Mouse (Mus musculus) neural tube, embryonic 11.5 days (tissue): ENCODE results near the gene Ano4. TPM values are rescaled to one million over a fixed set of nuclear protein-coding genes. Genes with fewer than 3 reads are reported as not detected.

ENCODE experiments used
- ATAC-seq: fragments of 200-750 bp; cut with Nextera tagmentation; 2 replicates; pipeline ENCODE4 v1.8.0; 2017; ENCODE audit warnings: moderate number of reproducible peaks, mild to moderate bottlenecking, moderate TSS enrichment, moderate library complexity; ENCODE audit not compliant: insufficient read depth, low FRiP score, low TSS enrichment
- DNase-seq: peaks from one replicate; pipeline ENCODE4 v3.0.0-alpha.2; 2015; ENCODE audit warnings: low spot score
- H3K27ac ChIP-seq: fragments of 300-500 bp; sonication (generic); 2 replicates; pipeline ENCODE4 v1.5.1; 2014; ENCODE audit warnings: low read depth, mild to moderate bottlenecking, low read length
- H3K27me3 ChIP-seq: fragments of 300-500 bp; sonication (generic); 2 replicates; pipeline ENCODE4 v1.6.1; 2014; ENCODE audit warnings: mild to moderate bottlenecking, low read length, mixed read lengths; ENCODE audit not compliant: control insufficient read depth, insufficient read depth
- H3K36me3 ChIP-seq: fragments of 300-500 bp; sonication (generic); 2 replicates; pipeline ENCODE4 v1.6.1; 2014; ENCODE audit warnings: mild to moderate bottlenecking, low read length, moderate library complexity, mixed read lengths; ENCODE audit not compliant: control insufficient read depth, insufficient read depth
- H3K4me1 ChIP-seq: fragments of 300-500 bp; sonication (generic); 2 replicates; pipeline ENCODE4 v1.6.1; 2014; ENCODE audit warnings: low read length, mixed read lengths; ENCODE audit not compliant: control insufficient read depth, insufficient read depth
- H3K4me2 ChIP-seq: fragments of 300-500 bp; sonication (generic); 2 replicates; pipeline ENCODE4 v1.6.1; 2014; ENCODE audit warnings: low read depth, mild to moderate bottlenecking, moderate library complexity
- H3K4me3 ChIP-seq: fragments of 300-500 bp; sonication (generic); 2 replicates; pipeline ENCODE4 v1.5.1; 2014; ENCODE audit warnings: low read depth, low read length
- H3K9ac ChIP-seq: fragments of 300-500 bp; sonication (generic); 2 replicates; pipeline ENCODE4 v1.6.1; 2014; ENCODE audit warnings: mild to moderate bottlenecking, low read length
- H3K9me3 ChIP-seq: fragments of 300-500 bp; sonication (generic); 2 replicates; pipeline ENCODE4 v1.6.1; 2016; ENCODE audit warnings: low read length; ENCODE audit not compliant: control insufficient read depth
- WGBS: fragments of 180-500 bp; shearing (Covaris S2); extraction: QIAGEN DNeasy Blood & Tissue Kit; methylation state at CpG from one replicate; pipeline ENCODE4 v1.1.7; 2014; 5-methylcytosine and 5-hydroxymethylcytosine counted together
- polyA plus RNA-seq: library from polyadenylated mRNA; unstranded; fragments of >200 nt; fragmentation: Nextera tagmentation; extraction: Ambion mirVana; gene quantifications from 2 replicates; pipeline ENCODE4 v1.2.1, GENCODE M21; 2014

Gene Ano4
- polyA plus RNA-seq, 1 experiment from 2014 or later = 1.4 TPM

DNA sequence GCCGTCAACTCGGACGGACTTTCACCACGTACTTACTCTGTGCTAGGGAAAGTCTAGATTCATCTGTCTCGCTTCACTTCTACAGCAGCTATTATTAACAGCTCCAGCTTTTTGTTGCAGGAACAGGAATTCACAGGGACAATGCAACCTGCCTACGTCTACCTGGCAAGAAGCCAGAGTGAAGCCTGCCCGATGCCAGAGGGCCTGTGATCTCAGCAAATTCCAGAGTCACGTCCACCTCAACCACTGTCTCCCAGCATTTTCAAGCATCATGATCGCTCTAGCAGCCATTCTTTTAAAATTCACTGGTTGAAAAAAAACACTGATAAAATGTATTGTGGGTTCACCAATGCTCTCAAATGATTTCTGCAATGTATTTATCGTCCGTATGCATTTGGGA lies 6.9 kb upstream of the Ano4 start:
- no peak for ATAC-seq

DNA sequence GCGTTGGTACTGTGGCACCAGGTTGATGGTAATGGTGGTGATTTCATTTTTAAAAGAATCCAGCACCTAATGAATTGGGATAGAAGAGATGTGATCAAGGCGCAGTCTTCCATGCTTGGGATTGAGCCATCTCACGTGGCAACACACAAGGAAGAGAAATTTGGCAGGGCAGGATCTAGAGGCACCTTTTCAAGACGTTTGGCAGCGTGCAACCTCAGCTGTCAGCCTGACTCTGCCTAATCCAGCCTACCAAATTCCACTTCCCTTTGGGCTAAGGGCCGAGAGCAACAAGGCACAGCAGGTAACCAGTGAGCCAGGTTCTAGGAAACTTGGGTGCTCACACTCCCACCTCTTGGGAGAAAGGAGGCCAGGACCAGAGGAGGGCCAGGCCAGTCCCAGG lies 1.0 kb upstream of the Ano4 start:
- WGBS = 66% methylated on average over 6 of the region's 6 CpGs
- no peak overlapping the region for H3K4me3 ChIP-seq
- peaks cover 30% of the 10 kb centered on the region for H3K27me3 ChIP-seq
- peaks cover 2% of the 10 kb centered on the region; the same call in 1 of the 2 replicates for H3K4me1 ChIP-seq
- H3K9me3 ChIP-seq = no peaks in the 10 kb centered on the region
- no peak overlapping the region for H3K27ac ChIP-seq
- ATAC-seq (no peak), DNase-seq (no peak)
- H3K36me3 ChIP-seq = no peaks in the 10 kb centered on the region
- H3K9ac ChIP-seq = no peak overlapping the region
- H3K4me2 ChIP-seq = no peak overlapping the region

More for the DNA sequence above, 6.9 kb upstream of the Ano4 start:
- Histone ChIP-seq H3K27ac (no peak overlapping the region), H3K9me3 (no peaks in the 10 kb centered on the region), H3K36me3 (no peaks in the 10 kb centered on the region), H3K27me3 (0 out of 2 replicates have a peak, but pooled peaks cover 3% of the 10 kb centered on the region), H3K4me2 (no peak overlapping the region), H3K9ac (no peak overlapping the region), H3K4me1 (no peaks in the 10 kb centered on the region), H3K4me3 (no peak overlapping the region)
- DNase-seq = no peak
- WGBS = 92% methylated on average over 11 of the region's 11 CpGs

DNA sequence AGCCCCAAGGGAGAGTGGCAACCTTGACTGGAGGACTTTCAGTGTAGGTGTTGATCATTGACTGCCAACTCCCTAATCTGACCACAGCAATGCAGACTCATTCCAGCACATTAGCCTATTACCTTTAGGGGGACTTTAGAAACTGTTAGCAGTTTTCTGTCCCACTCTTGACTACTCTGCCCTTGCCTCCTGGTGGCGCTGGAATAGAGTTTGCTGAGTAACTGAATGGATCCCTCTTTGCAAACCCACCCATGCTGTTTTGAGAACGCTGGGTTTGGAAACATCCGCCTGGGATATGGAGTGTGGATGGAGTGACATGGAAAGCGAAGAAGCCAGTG lies 603 bp upstream of the Ano4 start:
- Histone ChIP-seq H3K4me3 (peak overlapping the region; percentile 49), H3K36me3 (no peaks in the 10 kb centered on the region), H3K4me2 (peak overlapping the region; percentile 92), H3K9ac (no peak overlapping the region), H3K4me1 (peaks cover 2% of the 10 kb centered on the region; the same call in 1 of the 2 replicates), H3K9me3 (no peaks in the 10 kb centered on the region), H3K27ac (no peak overlapping the region), H3K27me3 (peaks cover 30% of the 10 kb centered on the region)
- 49% methylated on average over 4 of the region's 4 CpGs for WGBS
- DNase-seq = no peak
- no peak for ATAC-seq

DNA sequence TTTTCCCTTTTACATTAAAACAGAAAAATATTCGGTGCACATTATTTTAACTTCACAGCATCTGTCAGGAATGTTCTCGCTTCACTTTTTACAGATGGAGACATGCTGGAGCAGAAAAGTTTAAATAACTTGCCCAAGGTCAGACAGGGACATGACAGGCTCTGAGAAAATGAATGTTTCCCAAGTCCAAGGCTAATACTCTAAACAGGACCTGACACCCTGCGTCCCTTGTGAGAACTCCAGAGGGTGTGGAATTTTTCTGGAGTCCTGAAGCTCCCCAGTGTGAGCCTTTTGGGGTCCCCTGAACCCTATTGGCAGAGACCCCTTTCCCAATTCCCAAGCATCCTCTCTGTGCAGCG lies 451 bp downstream of the Ano4 start:
- ATAC-seq (no peak), DNase-seq (no peak)
- Histone ChIP-seq H3K4me3 (peak overlapping the region; percentile 49), H3K4me2 (peak overlapping the region; percentile 92), H3K27ac (no peak overlapping the region), H3K27me3 (peaks cover 30% of the 10 kb centered on the region), H3K9me3 (no peaks in the 10 kb centered on the region), H3K36me3 (no peaks in the 10 kb centered on the region), H3K4me1 (peaks cover 2% of the 10 kb centered on the region; the same call in 1 of the 2 replicates), H3K9ac (peak overlapping the region; percentile 53)
- 17% methylated on average over 4 of the region's 4 CpGs for WGBS

DNA sequence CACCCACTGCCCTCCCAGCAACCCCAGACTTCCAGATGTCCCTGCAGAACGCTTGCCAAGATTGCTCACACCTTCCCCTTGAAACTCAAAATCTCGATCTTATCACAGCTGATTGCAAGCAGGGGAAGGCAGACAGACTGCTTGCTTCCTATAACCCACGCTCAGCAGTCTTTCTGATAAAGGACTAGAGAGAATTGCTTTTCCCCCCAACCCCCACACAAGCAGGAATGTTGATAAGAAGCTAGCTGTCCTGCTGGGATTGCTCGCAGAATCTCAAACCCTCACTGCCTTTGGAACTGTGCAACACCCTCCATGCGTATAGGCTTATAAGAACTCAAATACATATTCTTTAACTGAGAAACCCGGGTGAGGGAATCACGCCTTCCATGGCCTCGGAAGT lies 846 bp downstream of the Ano4 start:
- ATAC-seq = no peak
- 25% methylated on average over 8 of the region's 8 CpGs for WGBS
- Histone ChIP-seq H3K27ac (no peak overlapping the region), H3K27me3 (peaks cover 30% of the 10 kb centered on the region), H3K4me2 (no peak overlapping the region), H3K9me3 (no peaks in the 10 kb centered on the region), H3K36me3 (no peaks in the 10 kb centered on the region), H3K4me3 (no peak overlapping the region), H3K4me1 (peaks cover 2% of the 10 kb centered on the region; the same call in 1 of the 2 replicates), H3K9ac (no peak overlapping the region)
- no peak for DNase-seq

- Histone ChIP-seq H3K4me2 (no peak overlapping the region), H3K27ac (no peak overlapping the region), H3K9ac (no peak overlapping the region), H3K9me3 (no peaks in the 10 kb centered on the region), H3K36me3 (no peaks in the 10 kb centered on the region), H3K4me3 (no peak overlapping the region), H3K27me3 (no peaks in the 10 kb centered on the region), H3K4me1 (no peaks in the 10 kb centered on the region)
- ATAC-seq = no peak
- no peak for DNase-seq
- WGBS = no CpG with 5 or more reads among the region's 1 CpGs
Observed at GRCm38 (mm10) chr10:89330261-89330660, 14.3 kb downstream of the Ano4 start.

GRCm38 (mm10) chr10:89329806-89330205 lies 14.8 kb downstream of the Ano4 start:
- H3K27ac ChIP-seq = no peak overlapping the region
- H3K4me1 ChIP-seq = no peaks in the 10 kb centered on the region
- no peak overlapping the region for H3K4me3 ChIP-seq
- no peak for ATAC-seq
- 88% methylated on average over 8 of the region's 8 CpGs for WGBS
- no peaks in the 10 kb centered on the region for H3K36me3 ChIP-seq
- H3K4me2 ChIP-seq = no peak overlapping the region
- no peaks in the 10 kb centered on the region for H3K27me3 ChIP-seq
- no peak overlapping the region for H3K9ac ChIP-seq
- H3K9me3 ChIP-seq = no peaks in the 10 kb centered on the region
- no peak for DNase-seq

GRCm38 (mm10) chr10:89328876-89329275 lies 15.7 kb downstream of the Ano4 start:
- Histone ChIP-seq H3K9ac (no peak overlapping the region), H3K36me3 (no peaks in the 10 kb centered on the region), H3K4me2 (no peak overlapping the region), H3K4me3 (no peak overlapping the region), H3K4me1 (no peaks in the 10 kb centered on the region), H3K27ac (no peak overlapping the region), H3K27me3 (no peaks in the 10 kb centered on the region), H3K9me3 (no peaks in the 10 kb centered on the region)
- ATAC-seq (no peak), DNase-seq (no peak)
- WGBS = 84% methylated on average over 8 of the region's 8 CpGs

- no peak overlapping the region for H3K9ac ChIP-seq
- H3K4me1 ChIP-seq = no peaks in the 10 kb centered on the region
- no peaks in the 10 kb centered on the region for H3K9me3 ChIP-seq
- no peaks in the 10 kb centered on the region for H3K36me3 ChIP-seq
- DNase-seq (peak; percentile 78), ATAC-seq (peak; percentile 50; the same call in 1 of the 2 replicates)
- no peak overlapping the region for H3K4me3 ChIP-seq
- no peak overlapping the region for H3K4me2 ChIP-seq
- H3K27me3 ChIP-seq = no peaks in the 10 kb centered on the region
- H3K27ac ChIP-seq = no peak overlapping the region
- WGBS = 37% methylated on average over 15 of the region's 15 CpGs
Observed at GRCm38 (mm10) chr10:89327004-89327511, 17.5 kb downstream of the Ano4 start.
